Mouse (Mus musculus) erythroblast, embryonic 14.5 days (primary cell): ENCODE results near the gene Tbx5. TPM values are rescaled to one million over a fixed set of nuclear protein-coding genes. Genes with fewer than 3 reads are reported as not detected.

Experiments
- H3K27me3 ChIP-seq: 2 replicates; pipeline ENCODE4 v1.6.1; 2012; ENCODE audit warnings: inconsistent platforms; ENCODE audit not compliant: control insufficient read depth
- H3K36me3 ChIP-seq: 2 replicates; pipeline ENCODE4 v1.6.1; 2012; ENCODE audit warnings: mild to moderate bottlenecking, inconsistent platforms; ENCODE audit not compliant: control insufficient read depth
- H3K4me1 ChIP-seq: 2 replicates; pipeline ENCODE4 v1.6.1; 2012; ENCODE audit warnings: inconsistent platforms; ENCODE audit not compliant: control insufficient read depth
- H3K4me3 ChIP-seq: replicated peaks from 2 replicates; pipeline ENCODE3; 2012; ENCODE audit warnings: moderate library complexity, mild to moderate bottlenecking, inconsistent platforms
- H3K9me3 ChIP-seq: 2 replicates; pipeline ENCODE4 v1.6.1; 2012; ENCODE audit warnings: low read length, inconsistent platforms, mixed read lengths; ENCODE audit not compliant: control insufficient read depth
- GATA1 ChIP-seq: IDR thresholded peaks from 2 replicates; pipeline ENCODE4 v1.6.1; 2012; ENCODE audit warnings: low read length, inconsistent platforms, mixed read lengths
- TAL1 ChIP-seq: IDR thresholded peaks from 3 replicates; pipeline ENCODE4 v1.6.1; 2012; ENCODE audit warnings: low read length, inconsistent platforms, mixed read lengths
- polyA plus RNA-seq: library from polyadenylated mRNA; stranded (reverse); fragments of >175 nt; gene quantifications from 2 replicates; pipeline ENCODE4 v1.2.3, GENCODE M21; 2012

Tbx5 gene
- polyA plus RNA-seq, 1 experiment, result not detected

DNA sequence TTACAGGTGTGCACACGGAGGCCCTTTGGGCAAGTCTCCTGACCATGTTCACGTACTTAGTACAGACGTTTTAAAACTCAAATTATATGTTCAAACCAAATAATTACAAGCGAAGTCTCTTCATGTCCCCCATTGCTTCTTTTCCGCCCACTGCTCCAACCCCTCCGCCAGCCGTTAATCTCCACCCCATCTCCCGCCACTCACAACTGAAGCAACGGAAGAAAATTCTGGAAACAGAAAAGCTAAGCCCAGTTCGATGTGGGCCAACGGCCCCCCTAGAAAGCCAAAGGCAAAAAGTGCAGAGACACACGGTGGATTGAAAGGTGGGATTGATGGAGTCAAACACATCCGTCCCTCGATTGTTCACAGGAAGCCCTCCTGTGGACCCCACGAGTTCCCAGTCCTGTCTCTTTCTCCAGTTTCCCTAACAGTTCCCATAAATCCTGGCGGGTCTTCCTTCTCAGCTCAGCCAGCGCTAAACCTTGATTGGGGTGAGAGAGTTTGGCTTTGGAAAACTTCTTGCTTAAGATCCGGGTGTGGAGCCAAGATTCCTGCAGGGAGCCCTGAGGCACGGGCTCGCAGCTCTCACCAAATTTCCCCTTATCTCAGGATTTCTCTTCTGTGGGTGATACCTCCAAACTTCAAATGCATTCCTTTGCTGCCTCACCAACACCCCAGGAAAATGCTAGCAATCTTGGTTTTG lies 24.8 kb upstream of the Tbx5 start:
- no peaks in the 10 kb centered on the region for H3K36me3 ChIP-seq
- H3K27me3 ChIP-seq, result peaks cover 71% of the 10 kb centered on the region
- TF ChIP-seq GATA1 (no peak), TAL1 (no peak)
- no peaks in the 10 kb centered on the region for H3K4me1 ChIP-seq
- H3K9me3 ChIP-seq, result no peaks in the 10 kb centered on the region
- H3K4me3 ChIP-seq, result no peak overlapping the region

- Histone ChIP-seq H3K36me3 (no peaks in the 10 kb centered on the region), H3K9me3 (no peaks in the 10 kb centered on the region)
Measured at GRCm38 (mm10) chr5:119808713-119809112, 23.8 kb upstream of the Tbx5 start.

GRCm38 (mm10) chr5:119810994-119811690 lies 21.3 kb upstream of the Tbx5 start:
- Histone ChIP-seq H3K4me3 (no peak overlapping the region), H3K9me3 (no peaks in the 10 kb centered on the region), H3K27me3 (peaks cover 35% of the 10 kb centered on the region), H3K36me3 (no peaks in the 10 kb centered on the region), H3K4me1 (no peaks in the 10 kb centered on the region)
- TF ChIP-seq TAL1 (no peak), GATA1 (no peak)

More at GRCm38 (mm10) chr5:119808713-119809112, 23.8 kb upstream of the Tbx5 start:
- no peaks in the 10 kb centered on the region for H3K4me1 ChIP-seq
- peaks cover 60% of the 10 kb centered on the region for H3K27me3 ChIP-seq
- no peak overlapping the region for H3K4me3 ChIP-seq
- TF ChIP-seq TAL1 (no peak), GATA1 (no peak)

DNA sequence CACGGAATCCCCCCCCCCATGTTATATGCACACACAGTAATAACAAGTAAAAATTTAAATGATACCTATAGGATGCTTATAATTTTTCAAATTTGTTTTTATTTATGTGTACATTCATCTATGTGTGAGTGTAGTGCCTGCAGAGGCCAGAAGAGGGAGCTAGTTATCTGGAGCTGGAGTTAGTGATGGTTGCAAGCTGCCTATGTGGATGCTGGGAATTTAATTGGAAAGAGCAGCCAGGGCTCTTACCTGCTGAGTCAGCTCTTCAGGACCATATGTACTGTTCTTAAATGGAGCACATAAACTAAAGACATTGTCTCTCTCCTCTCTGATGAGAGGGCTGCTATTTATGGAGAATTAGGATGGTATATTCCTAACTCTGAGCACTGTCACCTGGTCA lies 17.2 kb upstream of the Tbx5 start:
- Histone ChIP-seq H3K4me1 (no peaks in the 10 kb centered on the region), H3K9me3 (no peaks in the 10 kb centered on the region), H3K36me3 (no peaks in the 10 kb centered on the region), H3K27me3 (peaks cover 2% of the 10 kb centered on the region; the same call in 1 of the 2 replicates), H3K4me3 (no peak overlapping the region)
- TF ChIP-seq GATA1 (no peak), TAL1 (no peak)

- H3K4me3 ChIP-seq, result no peak overlapping the region
- H3K36me3 ChIP-seq, result no peaks in the 10 kb centered on the region
- no peak for TF ChIP-seq GATA1
- TF ChIP-seq TAL1, result no peak
- no peaks in the 10 kb centered on the region for H3K9me3 ChIP-seq
- H3K27me3 ChIP-seq, result no peaks in the 10 kb centered on the region
- no peaks in the 10 kb centered on the region for H3K4me1 ChIP-seq
Measured at GRCm38 (mm10) chr5:119820452-119820851, 12.0 kb upstream of the Tbx5 start.

DNA sequence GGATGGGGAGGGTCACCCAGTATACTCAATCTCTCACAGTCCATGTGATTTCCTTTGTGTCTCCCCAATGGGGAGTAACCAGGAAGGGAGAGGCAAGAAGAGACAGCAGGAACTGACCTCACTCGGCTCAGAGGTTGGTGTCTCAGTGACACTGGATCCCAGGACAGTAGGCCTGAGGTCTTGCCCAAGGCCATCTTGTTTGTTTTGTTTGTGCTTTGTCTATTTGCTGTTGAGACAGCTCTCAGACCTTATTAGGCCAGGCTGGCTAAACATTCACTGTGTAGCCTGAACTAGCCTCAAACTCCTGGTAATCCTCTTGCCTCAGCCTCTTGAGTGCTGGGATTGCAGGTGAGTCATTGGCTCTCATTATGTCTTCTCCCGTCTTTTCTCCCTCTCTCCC lies 11.0 kb upstream of the Tbx5 start:
- Histone ChIP-seq H3K4me3 (no peak overlapping the region), H3K27me3 (no peaks in the 10 kb centered on the region), H3K36me3 (no peaks in the 10 kb centered on the region), H3K4me1 (no peaks in the 10 kb centered on the region), H3K9me3 (no peaks in the 10 kb centered on the region)
- TF ChIP-seq TAL1, result no peak

DNA sequence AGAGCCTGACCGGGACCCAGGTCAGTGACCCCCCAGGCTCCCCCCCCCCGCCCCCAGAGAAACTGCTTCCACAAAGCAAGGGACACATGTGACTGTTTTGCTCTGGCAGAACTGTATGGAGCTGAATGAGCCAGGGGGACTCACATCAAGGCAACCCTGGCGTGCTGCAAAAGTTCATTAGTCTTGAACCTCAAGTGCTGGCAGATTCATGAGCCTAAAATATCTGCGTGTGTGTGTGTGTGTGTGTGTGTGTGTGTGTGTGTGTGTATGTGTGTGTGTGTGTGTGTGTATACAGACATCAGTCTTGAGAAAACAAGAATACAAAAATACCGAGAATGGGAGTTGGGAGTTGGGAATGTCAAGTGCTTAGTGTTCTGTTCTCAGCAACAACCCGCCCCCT lies 5.1 kb upstream of the Tbx5 start:
- Histone ChIP-seq H3K27me3 (peaks cover 39% of the 10 kb centered on the region), H3K36me3 (no peaks in the 10 kb centered on the region), H3K4me1 (no peaks in the 10 kb centered on the region), H3K4me3 (no peak overlapping the region), H3K9me3 (no peaks in the 10 kb centered on the region)
- no peak for TF ChIP-seq TAL1

- H3K27me3 ChIP-seq, result peaks cover 71% of the 10 kb centered on the region
- TF ChIP-seq TAL1, result no peak
- TF ChIP-seq GATA1, result no peak
- H3K36me3 ChIP-seq, result no peaks in the 10 kb centered on the region
- no peaks in the 10 kb centered on the region for H3K9me3 ChIP-seq
- H3K4me1 ChIP-seq, result no peaks in the 10 kb centered on the region
- H3K4me3 ChIP-seq, result no peak overlapping the region
Measured at GRCm38 (mm10) chr5:119830611-119831010, 1.9 kb upstream of the Tbx5 start.

DNA sequence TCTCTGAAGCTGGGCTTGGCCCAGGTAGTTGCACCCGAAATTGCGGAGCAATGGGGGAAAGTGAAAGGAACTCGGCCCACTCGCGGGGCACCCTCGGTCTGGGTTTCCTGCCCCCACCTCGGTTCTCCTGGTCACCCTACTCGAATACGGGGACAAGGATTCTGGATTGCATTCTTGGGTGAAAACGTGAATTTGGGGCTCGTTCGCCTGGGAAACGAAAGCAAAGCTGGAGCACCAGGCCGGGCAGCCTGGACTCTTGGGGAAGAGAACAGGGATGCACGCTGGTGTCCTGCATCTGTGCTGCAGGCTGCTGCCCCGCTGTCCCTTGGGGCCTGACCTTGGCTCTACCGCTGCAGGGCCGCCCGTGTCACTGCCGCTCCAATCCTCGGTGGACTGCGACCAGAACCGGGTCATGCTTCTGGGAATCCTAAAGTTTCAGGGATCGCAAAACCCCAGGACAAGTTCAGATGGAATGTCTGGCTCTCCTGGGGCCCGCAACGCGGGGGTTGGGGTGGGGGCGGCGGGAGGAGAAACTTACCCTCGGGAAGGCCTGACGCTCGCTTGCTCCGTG lies 1.2 kb upstream of the Tbx5 start:
- no peak overlapping the region for H3K4me3 ChIP-seq
- peaks cover 78% of the 10 kb centered on the region for H3K27me3 ChIP-seq
- H3K4me1 ChIP-seq, result no peaks in the 10 kb centered on the region
- no peaks in the 10 kb centered on the region for H3K9me3 ChIP-seq
- H3K36me3 ChIP-seq, result no peaks in the 10 kb centered on the region
- TF ChIP-seq TAL1 (no peak), GATA1 (no peak)
